Mouse (Mus musculus) cortical plate, adult 2 months (tissue): ENCODE data around the gene Atxn2l. TPM values are rescaled to one million over a fixed set of nuclear protein-coding genes. Genes with fewer than 3 reads are reported as not detected.

Source experiments
- H3K27ac ChIP-seq: fragments of 200-500 bp; 2 replicates; pipeline ENCODE4 v1.5.1; 2012; ENCODE audit warnings: low read length, control low read depth, inconsistent platforms; ENCODE audit not compliant: insufficient read depth
- H3K4me1 ChIP-seq: fragments of 200-500 bp; 2 replicates; pipeline ENCODE4 v1.6.1; 2011; ENCODE audit warnings: low read length; ENCODE audit not compliant: control insufficient read depth, insufficient read depth
- H3K4me3 ChIP-seq: fragments of 200-500 bp; 2 replicates; pipeline ENCODE4 v1.5.1; 2011; ENCODE audit warnings: mild to moderate bottlenecking, low read length, control low read depth; ENCODE audit not compliant: insufficient read depth
- CTCF ChIP-seq: fragments of 200-500 bp; IDR thresholded peaks from 2 replicates; pipeline ENCODE4 v1.5.1; 2011; ENCODE audit warnings: mild to moderate bottlenecking, control low read depth, low read length; ENCODE audit not compliant: insufficient read depth; ENCODE audit errors: extremely low read depth
- POLR2A ChIP-seq: fragments of 200-500 bp; IDR thresholded peaks from 2 replicates; pipeline ENCODE4 v1.6.1; 2011; ENCODE audit warnings: mild to moderate bottlenecking, low read length, control low read depth; ENCODE audit not compliant: insufficient read depth; ENCODE audit errors: extremely low read depth
- polyA plus RNA-seq: library from polyadenylated mRNA; depleted of rRNA; stranded (reverse); fragments of >200 nt; gene quantifications from 2 replicates; pipeline ENCODE4 v1.2.3, GENCODE M21; 2012; rRNA removed

The Atxn2l gene
- polyA plus RNA-seq, 1 experiment: 119 TPM

GRCm38 (mm10) chr7:126453861-126454260 lies 49.4 kb downstream of the Atxn2l start:
- no peaks in the 10 kb centered on the region; the same call in 1 of the 2 replicates for H3K4me1 ChIP-seq
- H3K27ac ChIP-seq: no peak overlapping the region
- H3K4me3 ChIP-seq: no peak overlapping the region
- no peak for TF ChIP-seq CTCF
- TF ChIP-seq POLR2A: no peak

DNA sequence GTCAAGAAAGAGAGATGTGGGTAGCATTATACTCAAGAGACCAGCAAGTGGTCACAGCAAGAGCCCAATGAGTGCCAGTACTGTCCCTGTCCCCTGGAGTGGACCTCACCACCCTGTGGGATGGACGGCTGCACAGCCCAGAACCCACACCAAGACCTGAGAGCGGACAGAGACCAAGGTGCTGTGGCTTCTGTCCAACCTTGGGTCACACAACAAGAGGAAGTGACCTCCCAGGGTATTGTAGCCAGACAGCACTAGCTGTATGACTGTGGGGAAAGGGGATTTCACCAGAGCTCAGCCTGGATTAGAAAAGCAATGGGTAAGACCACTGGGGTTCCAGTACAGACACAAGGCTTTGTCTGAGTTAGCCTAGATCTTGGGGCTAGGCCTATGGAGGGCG lies 51.0 kb downstream of the Atxn2l start:
- TF ChIP-seq CTCF (no peak), POLR2A (no peak)
- H3K27ac ChIP-seq: no peak overlapping the region
- no peaks in the 10 kb centered on the region for H3K4me1 ChIP-seq
- no peak overlapping the region for H3K4me3 ChIP-seq

- no peak overlapping the region for H3K27ac ChIP-seq
- no peaks in the 10 kb centered on the region for H3K4me1 ChIP-seq
- no peak overlapping the region for H3K4me3 ChIP-seq
- no peak for TF ChIP-seq CTCF
- no peak for TF ChIP-seq POLR2A
Observed at GRCm38 (mm10) chr7:126450641-126451040, 52.6 kb downstream of the Atxn2l start.

- Histone ChIP-seq H3K4me3 (no peak overlapping the region), H3K27ac (no peak overlapping the region), H3K4me1 (no peaks in the 10 kb centered on the region)
- TF ChIP-seq CTCF (no peak), POLR2A (no peak)
Observed at GRCm38 (mm10) chr7:126449991-126450390, 53.2 kb downstream of the Atxn2l start.

DNA sequence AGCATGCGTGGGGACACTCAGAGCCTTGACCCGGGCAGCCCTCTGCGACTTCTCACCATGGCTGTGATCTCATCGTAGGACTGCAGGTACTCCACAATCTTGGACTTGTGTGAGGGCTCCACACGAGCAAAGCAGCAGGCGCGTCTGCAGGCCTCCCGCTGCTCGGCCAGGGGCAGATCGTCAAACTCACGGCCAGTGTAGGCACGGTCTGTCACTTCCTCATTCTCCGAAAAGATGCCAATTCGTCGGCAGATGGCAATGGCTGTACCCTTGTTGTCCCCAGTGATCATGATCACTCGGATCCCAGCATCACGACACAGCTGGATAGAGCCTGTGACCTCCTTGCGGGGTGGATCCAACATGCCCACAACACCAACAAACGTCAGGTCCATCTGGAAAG lies 54.8 kb downstream of the Atxn2l start:
- H3K4me1 ChIP-seq: no peaks in the 10 kb centered on the region
- H3K27ac ChIP-seq: no peak overlapping the region
- no peak overlapping the region for H3K4me3 ChIP-seq
- TF ChIP-seq POLR2A (no peak), CTCF (no peak)

DNA sequence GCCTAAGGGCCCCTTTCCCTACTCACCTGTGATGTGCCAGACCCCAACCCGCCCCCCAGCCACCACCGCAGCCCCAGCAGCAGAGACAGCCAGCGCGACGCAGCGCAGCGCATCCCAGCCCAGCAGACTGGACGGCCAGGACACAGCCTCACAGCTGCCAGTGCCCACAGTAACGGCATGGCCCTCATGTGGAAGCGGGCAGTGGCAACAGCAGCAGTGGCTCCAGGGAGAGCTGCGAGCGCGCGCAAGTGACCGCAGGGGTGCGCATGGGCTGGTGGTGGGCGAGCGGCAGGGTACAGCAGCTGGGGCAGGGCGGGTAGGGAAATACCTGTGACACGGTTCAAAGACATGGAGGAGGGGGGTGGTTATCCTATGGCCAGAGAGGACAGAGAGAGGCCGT lies 57.0 kb downstream of the Atxn2l start:
- TF ChIP-seq CTCF (no peak), POLR2A (no peak)
- H3K27ac ChIP-seq: no peak overlapping the region
- H3K4me1 ChIP-seq: no peaks in the 10 kb centered on the region
- H3K4me3 ChIP-seq: no peak overlapping the region

- no peak overlapping the region for H3K27ac ChIP-seq
- no peaks in the 10 kb centered on the region for H3K4me1 ChIP-seq
- TF ChIP-seq CTCF (no peak), POLR2A (no peak)
- H3K4me3 ChIP-seq: no peak overlapping the region
Observed at GRCm38 (mm10) chr7:126445104-126445815, 58.0 kb downstream of the Atxn2l start.

GRCm38 (mm10) chr7:126444536-126444935 lies 58.7 kb downstream of the Atxn2l start:
- TF ChIP-seq CTCF (no peak), POLR2A (no peak)
- H3K27ac ChIP-seq: no peak overlapping the region
- H3K4me3 ChIP-seq: no peak overlapping the region
- no peaks in the 10 kb centered on the region for H3K4me1 ChIP-seq

DNA sequence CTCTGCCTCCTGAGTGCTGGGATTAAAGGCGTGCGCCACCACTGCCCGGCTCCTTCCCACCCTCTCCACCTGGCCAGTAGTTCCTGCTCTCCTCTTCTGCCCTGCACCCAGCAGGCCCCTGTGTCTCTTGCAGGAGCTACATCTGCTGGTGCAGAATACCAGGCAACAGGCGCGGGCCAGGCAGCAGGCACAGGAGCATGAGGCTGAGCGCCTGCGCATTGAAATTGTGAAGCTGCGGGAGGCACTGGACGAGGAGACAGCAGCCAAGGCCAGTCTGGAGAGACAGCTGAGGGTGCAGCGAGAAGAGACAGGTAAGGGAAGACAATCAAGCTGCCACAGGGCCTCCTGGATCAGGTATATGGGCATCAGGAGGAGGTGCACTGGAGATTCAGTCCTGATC lies 59.2 kb downstream of the Atxn2l start:
- H3K4me1 ChIP-seq: no peaks in the 10 kb centered on the region

More for the DNA sequence above, 59.2 kb downstream of the Atxn2l start:
- no peak for TF ChIP-seq POLR2A
- no peak for TF ChIP-seq CTCF
- H3K4me3 ChIP-seq: no peak overlapping the region
- no peak overlapping the region for H3K27ac ChIP-seq

Other genes with a start within 250 kb of the Atxn2l start
- 46.1 and 49.2 TPM in 2 replicates for gene Sbk1, start 230.8 kb downstream of the Atxn2l start, polyA plus RNA-seq
- gene Lat, start 133.9 kb downstream of the Atxn2l start, polyA plus RNA-seq: 1.3 and 1.4 TPM in 2 replicates
- 171 and 177 TPM in 2 replicates for gene Spns1, start 126.0 kb downstream of the Atxn2l start, polyA plus RNA-seq
- gene Nfatc2ip, start 106.7 kb downstream of the Atxn2l start, polyA plus RNA-seq: 6.3 and 6.4 TPM in 2 replicates
- 0.36 and 0.79 TPM in 2 replicates for gene Cd19, start 88.5 kb downstream of the Atxn2l start, polyA plus RNA-seq
- 21.9 and 23.8 TPM in 2 replicates for gene Rabep2, start 74.7 kb downstream of the Atxn2l start, polyA plus RNA-seq
- gene Atp2a1, start 40.3 kb downstream of the Atxn2l start, polyA plus RNA-seq: 0.52 and 0.57 TPM in 2 replicates
- 63.7 and 66.0 TPM in 2 replicates for gene Sh2b1, start 28.0 kb downstream of the Atxn2l start, polyA plus RNA-seq
- 90.1 and 96.8 TPM in 2 replicates for gene Tufm, start 16.1 kb downstream of the Atxn2l start, polyA plus RNA-seq
- 102 and 103 TPM in 2 replicates for gene Eif3c, start 63.0 kb upstream of the Atxn2l start, polyA plus RNA-seq
- gene Apobr, start 81.5 kb upstream of the Atxn2l start, polyA plus RNA-seq: 0.84 and 0.93 TPM in 2 replicates
- gene Cln3, start 82.4 kb upstream of the Atxn2l start, polyA plus RNA-seq: 41.8 and 42.3 TPM in 2 replicates
- gene Il27, start 91.5 kb upstream of the Atxn2l start, polyA plus RNA-seq: 0.19 TPM in 1 of 2 replicates, not detected in the other
- gene Nupr1, start 127.4 kb upstream of the Atxn2l start, polyA plus RNA-seq: 21.6 and 23.1 TPM in 2 replicates
- 38.1 and 43.4 TPM in 2 replicates for gene Sgf29, start 145.9 kb upstream of the Atxn2l start, polyA plus RNA-seq
- gene Sult1a1, start 173.0 kb upstream of the Atxn2l start, polyA plus RNA-seq: 14.1 and 16.5 TPM in 2 replicates
- gene Bola2, start 192.0 kb upstream of the Atxn2l start, polyA plus RNA-seq: 51.2 and 55.8 TPM in 2 replicates
- gene Slx1b, start 192.3 kb upstream of the Atxn2l start, polyA plus RNA-seq: 31.2 and 33.8 TPM in 2 replicates
- gene Coro1a, start 204.3 kb upstream of the Atxn2l start, polyA plus RNA-seq: 204 and 218 TPM in 2 replicates